Mouse (Mus musculus) E14TG2a.4 (cell line): ENCODE data around the gene Plce1.

Source experiments
- CTCF ChIP-seq: conservative IDR thresholded peaks from 2 replicates; pipeline ENCODE4 v1.5.1; 2014; ENCODE audit warnings: low read length
- POU5F1 ChIP-seq: IDR thresholded peaks from 2 replicates; pipeline ENCODE4 v1.6.1; 2014; ENCODE audit warnings: low read length, borderline replicate concordance

- no peak for TF ChIP-seq CTCF
- no peak for TF ChIP-seq POU5F1
Observed at GRCm38 (mm10) chr19:38470257-38470893, 10.5 kb upstream of the Plce1 start.
